Mouse (Mus musculus): ENCODE data around the gene Eri3. TPM values are rescaled to one million over a fixed set of nuclear protein-coding genes. Genes with fewer than 3 reads are reported as not detected.

Gene Eri3
- polyA plus RNA-seq, 1 experiment from 2014 or later = 102 TPM

DNA sequence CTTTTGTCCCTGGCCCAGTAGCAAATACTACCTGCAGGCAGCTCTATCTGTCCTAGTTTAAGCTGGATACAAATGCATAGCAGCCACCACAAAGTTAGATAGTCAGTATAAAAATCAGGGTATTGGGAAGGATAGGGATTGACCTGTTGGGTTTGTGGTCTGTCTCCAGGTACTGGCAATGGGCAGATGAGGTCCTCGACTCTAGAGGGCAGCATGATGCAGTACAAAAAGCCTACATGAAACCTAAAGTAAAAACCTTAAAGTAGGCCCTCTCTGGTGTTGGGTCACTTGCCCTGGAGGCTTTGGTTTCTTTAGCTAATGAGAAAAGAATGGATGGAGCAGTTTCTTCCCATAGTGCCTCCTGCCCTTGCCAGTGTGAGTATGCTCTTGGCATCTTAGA, 78.3 kb downstream of the Eri3 start:
- Histone ChIP-seq H3K4me3 (no peak overlapping the region), H3K4me1 (peaks cover 32% of the 10 kb centered on the region), H3K9me3 (no peaks in the 10 kb centered on the region), H3K27me3 (replicated peaks) (no peaks in the 10 kb centered on the region), H3K36me3 (peaks cover 38% of the 10 kb centered on the region), H3K9ac (no peak overlapping the region), H3K27ac (replicated peaks) (no peak overlapping the region), H3K4me2 (no peak overlapping the region)
- WGBS = 39% methylated on average over 1 of the region's 1 CpGs
- ATAC-seq (ENCODE audit: extremely low read depth, insufficient number of reproducible peaks, low FRiP score, low TSS enrichment) = no peak

DNA sequence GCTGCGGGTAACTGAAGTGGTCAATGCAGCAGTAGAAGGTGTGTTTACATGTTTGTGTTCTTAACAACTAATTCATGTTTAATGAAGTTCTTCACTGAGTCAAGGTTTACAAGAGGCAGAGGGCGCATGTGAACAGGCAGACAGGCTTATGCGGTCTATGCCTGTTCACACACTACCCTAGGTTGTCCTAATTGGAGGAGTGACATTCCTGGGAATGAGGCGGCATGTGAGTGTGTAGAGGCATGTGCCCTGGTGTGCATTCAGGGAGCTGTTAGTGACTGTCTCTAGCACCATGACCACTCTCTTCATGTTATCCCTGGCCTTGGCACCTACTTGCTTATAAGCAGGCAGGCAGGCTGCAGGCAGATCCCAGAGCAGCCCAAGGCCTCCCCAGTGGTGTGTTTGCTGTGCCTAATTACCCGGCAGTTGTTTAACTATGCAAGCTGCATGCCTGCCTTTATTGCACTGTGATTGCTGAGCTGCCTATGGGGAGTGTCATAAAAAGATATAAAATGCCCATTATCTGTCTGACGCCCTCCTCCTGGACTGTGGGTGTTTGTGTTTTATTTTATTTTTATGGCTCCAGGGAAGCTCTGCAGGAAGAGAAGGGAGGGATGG, 80.0 kb downstream of the Eri3 start:
- ATAC-seq (ENCODE audit: extremely low read depth, insufficient number of reproducible peaks, low FRiP score, low TSS enrichment) = no peak
- H3K27me3 ChIP-seq (replicated peaks) = no peaks in the 10 kb centered on the region
- H3K27ac ChIP-seq (replicated peaks) = no peak overlapping the region
- no peak overlapping the region for H3K4me3 ChIP-seq
- WGBS = 71% methylated on average over 6 of the region's 6 CpGs
- peaks cover 21% of the 10 kb centered on the region for H3K4me1 ChIP-seq
- no peak overlapping the region for H3K9ac ChIP-seq
- H3K4me2 ChIP-seq = no peak overlapping the region
- peaks cover 33% of the 10 kb centered on the region for H3K36me3 ChIP-seq
- no peaks in the 10 kb centered on the region for H3K9me3 ChIP-seq

GRCm38 (mm10) chr4:117633527-117633926, 83.4 kb downstream of the Eri3 start:
- Histone ChIP-seq H3K9ac (no peak overlapping the region), H3K9me3 (no peaks in the 10 kb centered on the region), H3K4me3 (no peak overlapping the region), H3K4me2 (no peak overlapping the region), H3K36me3 (peaks cover 17% of the 10 kb centered on the region), H3K4me1 (peaks cover 42% of the 10 kb centered on the region), H3K27ac (replicated peaks) (no peak overlapping the region), H3K27me3 (replicated peaks) (no peaks in the 10 kb centered on the region)
- WGBS = 70% methylated on average over 5 of the region's 5 CpGs
- no peak for ATAC-seq (ENCODE audit: extremely low read depth, insufficient number of reproducible peaks, low FRiP score, low TSS enrichment)

DNA sequence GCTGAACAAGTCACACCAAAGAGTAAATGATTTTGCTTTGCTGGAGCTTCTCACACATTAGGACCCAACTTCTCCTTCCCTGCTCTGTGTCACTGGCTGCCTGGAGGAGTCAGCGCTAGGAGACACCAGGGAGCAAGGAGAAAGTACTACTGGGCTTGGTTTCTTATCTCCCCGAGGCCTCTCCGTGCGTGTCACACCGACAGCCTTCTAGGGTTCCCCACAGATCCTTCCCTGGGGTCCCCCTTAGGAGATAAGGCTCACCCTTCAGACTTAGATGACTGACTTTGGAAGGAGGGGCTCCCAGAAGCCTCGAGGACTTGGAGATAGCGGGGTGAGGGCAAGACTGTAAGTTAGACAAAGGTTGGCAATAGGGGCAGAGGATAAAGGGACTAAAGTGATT, 84.5 kb downstream of the Eri3 start:
- no peak overlapping the region for H3K4me3 ChIP-seq
- H3K27ac ChIP-seq (replicated peaks) = no peak overlapping the region
- WGBS = 47% methylated on average over 7 of the region's 7 CpGs
- no peak overlapping the region for H3K9ac ChIP-seq
- H3K4me2 ChIP-seq = no peak overlapping the region
- ATAC-seq (ENCODE audit: extremely low read depth, insufficient number of reproducible peaks, low FRiP score, low TSS enrichment) = no peak
- no peaks in the 10 kb centered on the region for H3K27me3 ChIP-seq (replicated peaks)
- peaks cover 33% of the 10 kb centered on the region for H3K4me1 ChIP-seq
- no peaks in the 10 kb centered on the region for H3K9me3 ChIP-seq
- peaks cover 17% of the 10 kb centered on the region for H3K36me3 ChIP-seq

DNA sequence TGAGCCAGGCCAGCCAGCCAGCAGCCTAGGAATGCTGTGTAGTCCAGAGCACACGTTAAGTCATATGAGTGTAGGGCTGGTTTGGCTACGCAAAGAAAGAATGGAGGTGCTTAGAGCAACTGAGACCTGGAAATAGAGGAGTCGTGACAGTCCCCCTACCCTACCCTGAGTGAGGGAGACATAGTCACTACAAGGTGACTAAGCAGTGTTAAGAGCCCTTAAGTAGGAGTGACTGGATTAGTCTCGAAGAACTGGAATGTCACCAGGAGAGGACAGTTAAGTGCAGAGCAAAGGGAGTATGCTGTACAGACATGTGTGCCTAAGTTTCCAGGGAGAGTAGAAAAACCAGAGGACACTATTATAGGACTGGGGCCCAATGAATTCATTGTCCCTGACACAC, 86.0 kb downstream of the Eri3 start:
- Histone ChIP-seq H3K27ac (replicated peaks) (no peak overlapping the region), H3K4me3 (no peak overlapping the region), H3K4me1 (peaks cover 21% of the 10 kb centered on the region), H3K9me3 (no peaks in the 10 kb centered on the region), H3K9ac (no peak overlapping the region), H3K27me3 (replicated peaks) (no peaks in the 10 kb centered on the region), H3K4me2 (no peak overlapping the region), H3K36me3 (peaks cover 16% of the 10 kb centered on the region)
- 41% methylated on average over 4 of the region's 4 CpGs for WGBS
- ATAC-seq (ENCODE audit: extremely low read depth, insufficient number of reproducible peaks, low FRiP score, low TSS enrichment) = no peak

GRCm38 (mm10) chr4:117636891-117637613, 86.9 kb downstream of the Eri3 start:
- Histone ChIP-seq H3K4me3 (no peak overlapping the region), H3K9ac (no peak overlapping the region), H3K36me3 (peaks cover 12% of the 10 kb centered on the region), H3K27ac (replicated peaks) (no peak overlapping the region), H3K9me3 (no peaks in the 10 kb centered on the region), H3K27me3 (replicated peaks) (no peaks in the 10 kb centered on the region), H3K4me1 (peaks cover 23% of the 10 kb centered on the region), H3K4me2 (peak overlapping the region; percentile 28)
- no peak for ATAC-seq (ENCODE audit: extremely low read depth, insufficient number of reproducible peaks, low FRiP score, low TSS enrichment)
- WGBS = 65% methylated on average over 22 of the region's 22 CpGs

DNA sequence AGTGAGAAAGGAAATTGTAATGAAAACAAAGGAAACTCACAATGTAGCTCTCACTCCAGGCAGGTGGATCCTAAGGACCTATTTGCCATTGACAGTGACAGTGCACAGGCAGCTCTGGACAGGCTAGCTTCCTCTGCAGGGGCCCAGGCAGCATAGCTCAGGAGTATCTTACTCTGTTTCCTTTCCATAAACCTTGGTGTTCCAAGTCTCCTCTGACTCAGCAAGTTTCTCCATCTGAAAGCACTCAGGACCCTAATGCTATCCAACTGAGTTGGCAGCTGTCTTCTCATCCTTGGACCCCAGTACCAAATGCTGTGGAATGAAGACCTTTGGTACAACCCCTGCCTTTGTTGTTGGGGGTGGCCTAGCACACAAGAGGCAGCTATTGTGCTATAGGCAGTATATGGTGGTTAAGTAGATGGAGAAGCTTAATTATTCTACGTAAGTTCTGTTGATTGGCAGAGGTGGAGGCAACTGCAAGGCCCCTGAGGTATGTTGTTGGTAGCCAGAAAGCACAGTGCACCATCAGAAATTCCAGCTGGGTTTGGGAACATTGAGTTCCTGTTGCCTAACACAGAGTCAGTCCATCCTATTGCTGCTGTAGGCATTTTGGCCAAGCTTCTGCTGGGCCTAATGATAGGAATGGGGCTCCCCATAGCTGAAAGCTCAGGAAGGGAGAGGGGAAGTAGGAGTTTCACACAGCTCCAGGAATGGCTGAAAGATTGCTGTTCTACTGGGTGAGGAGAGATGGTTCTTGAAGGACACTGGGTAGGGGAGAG, 90.9 kb downstream of the Eri3 start:
- no peak overlapping the region for H3K4me3 ChIP-seq
- H3K27me3 ChIP-seq (replicated peaks) = no peaks in the 10 kb centered on the region
- 89% methylated on average over 1 of the region's 1 CpGs for WGBS
- H3K4me2 ChIP-seq = no peak overlapping the region
- H3K27ac ChIP-seq (replicated peaks) = 0 out of 2 replicates have a peak overlapping the region, but pooled peaks have one; percentile 4
- no peak for ATAC-seq (ENCODE audit: extremely low read depth, insufficient number of reproducible peaks, low FRiP score, low TSS enrichment)
- H3K9ac ChIP-seq = no peak overlapping the region
- peaks cover 22% of the 10 kb centered on the region for H3K36me3 ChIP-seq
- peaks cover 32% of the 10 kb centered on the region for H3K4me1 ChIP-seq
- no peaks in the 10 kb centered on the region for H3K9me3 ChIP-seq

- H3K4me3 ChIP-seq = no peak overlapping the region
- peaks cover 32% of the 10 kb centered on the region for H3K4me1 ChIP-seq
- no peaks in the 10 kb centered on the region for H3K9me3 ChIP-seq
- no peak overlapping the region for H3K4me2 ChIP-seq
- H3K36me3 ChIP-seq = peaks cover 22% of the 10 kb centered on the region
- H3K27me3 ChIP-seq (replicated peaks) = no peaks in the 10 kb centered on the region
- no peak overlapping the region for H3K9ac ChIP-seq
- WGBS = 93% methylated on average over 1 of the region's 1 CpGs
- H3K27ac ChIP-seq (replicated peaks) = no peak overlapping the region
- no peak for ATAC-seq (ENCODE audit: extremely low read depth, insufficient number of reproducible peaks, low FRiP score, low TSS enrichment)
These were observed 91.6 kb downstream of the Eri3 start for GRCm38 (mm10) chr4:117641804-117642203.

GRCm38 (mm10) chr4:117645031-117645435, 94.9 kb downstream of the Eri3 start:
- Histone ChIP-seq H3K9me3 (no peaks in the 10 kb centered on the region), H3K4me2 (0 out of 2 replicates have a peak overlapping the region, but pooled peaks have one; percentile 13), H3K27me3 (replicated peaks) (no peaks in the 10 kb centered on the region), H3K4me1 (peaks cover 28% of the 10 kb centered on the region), H3K4me3 (no peak overlapping the region), H3K9ac (peak overlapping the region; percentile 14; the same call in 1 of the 2 replicates), H3K36me3 (peaks cover 32% of the 10 kb centered on the region), H3K27ac (replicated peaks) (no peak overlapping the region)
- 53% methylated on average over 22 of the region's 22 CpGs for WGBS
- no peak for ATAC-seq (ENCODE audit: extremely low read depth, insufficient number of reproducible peaks, low FRiP score, low TSS enrichment)

- H3K4me3 ChIP-seq = no peak overlapping the region
- peaks cover 38% of the 10 kb centered on the region for H3K36me3 ChIP-seq
- no peak overlapping the region for H3K4me2 ChIP-seq
- no peaks in the 10 kb centered on the region for H3K27me3 ChIP-seq (replicated peaks)
- H3K9ac ChIP-seq = no peak overlapping the region
- no peaks in the 10 kb centered on the region for H3K9me3 ChIP-seq
- ATAC-seq (ENCODE audit: extremely low read depth, insufficient number of reproducible peaks, low FRiP score, low TSS enrichment) = no peak
- no peak overlapping the region for H3K27ac ChIP-seq (replicated peaks)
- peaks cover 28% of the 10 kb centered on the region for H3K4me1 ChIP-seq
- 67% methylated on average over 2 of the region's 2 CpGs for WGBS
These were observed 95.7 kb downstream of the Eri3 start for GRCm38 (mm10) chr4:117645859-117646258.

DNA sequence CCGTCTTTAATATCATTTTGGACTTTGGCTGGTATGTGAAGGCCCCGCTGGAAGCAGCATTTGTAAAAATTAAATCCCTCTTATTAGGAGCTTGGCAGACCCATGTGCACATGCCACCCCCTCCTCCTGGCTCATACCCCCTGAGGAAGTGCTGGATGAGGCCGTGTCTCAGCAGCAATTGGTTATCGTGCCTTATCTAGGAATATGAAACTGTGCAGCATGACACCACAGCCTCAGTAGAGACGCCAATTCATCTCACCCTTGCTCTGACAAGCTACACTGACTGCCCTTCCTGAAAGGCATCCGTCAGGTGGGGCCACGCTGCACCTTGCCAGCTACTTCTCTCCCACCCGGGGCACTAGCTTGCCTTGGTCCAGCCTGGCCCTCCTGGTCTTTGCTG, 96.3 kb downstream of the Eri3 start:
- no peak overlapping the region for H3K27ac ChIP-seq (replicated peaks)
- H3K4me2 ChIP-seq = no peak overlapping the region
- H3K27me3 ChIP-seq (replicated peaks) = no peaks in the 10 kb centered on the region
- H3K36me3 ChIP-seq = peaks cover 31% of the 10 kb centered on the region
- 47% methylated on average over 8 of the region's 8 CpGs for WGBS
- no peaks in the 10 kb centered on the region for H3K9me3 ChIP-seq
- no peak for ATAC-seq (ENCODE audit: extremely low read depth, insufficient number of reproducible peaks, low FRiP score, low TSS enrichment)
- no peak overlapping the region for H3K4me3 ChIP-seq
- H3K9ac ChIP-seq = peak overlapping the region; percentile 17
- H3K4me1 ChIP-seq = peaks cover 26% of the 10 kb centered on the region
